Mouse (Mus musculus): ENCODE results near the gene Igsf23.

GRCm38 (mm10) chr7:19925376-19925775, 25.2 kb downstream of the Igsf23 start:
- TF ChIP-seq CTCF (IDR thresholded peaks at IDR 0.05; ENCODE audit: borderline replicate concordance, control insufficient read depth, extremely low read depth, insufficient read depth, low read length, poor library complexity) (no peak), POLR2A (IDR thresholded peaks at IDR 0.05; ENCODE audit: control insufficient read depth, extremely low read depth, insufficient read depth, low read length, poor library complexity) (no peak)

Measured in thymus, adult 2 months (tissue).